Mouse (Mus musculus) heart, adult 2 months (tissue): Measurements from ENCODE around the gene Emc8. TPM values are rescaled to one million over a fixed set of nuclear protein-coding genes. Genes with fewer than 3 reads are reported as not detected.
A peak's percentile ranks its signal among the peaks of the same experiment; 100 is the strongest.

Source experiments
- DNase-seq, 2 experiments: peaks; one replicate each; pipeline ENCODE4 v3.0.0; 2021
- H3K27ac ChIP-seq: fragments of 200-600 bp; 2 replicates; pipeline ENCODE4 v1.8.1; 2022
- H3K27me3 ChIP-seq: fragments of 200-500 bp; 2 replicates; pipeline ENCODE4 v1.6.1; 2012; ENCODE audit warnings: mild to moderate bottlenecking, low read length, inconsistent platforms, mixed read lengths; ENCODE audit not compliant: control insufficient read depth, insufficient read depth
- H3K36me3 ChIP-seq: fragments of 200-500 bp; 2 replicates; pipeline ENCODE4 v1.6.1; 2012; ENCODE audit warnings: low read length, inconsistent platforms; ENCODE audit not compliant: control insufficient read depth, insufficient read depth
- H3K4me1 ChIP-seq: fragments of 200-500 bp; 2 replicates; pipeline ENCODE4 v1.6.1; 2011; ENCODE audit warnings: low read length; ENCODE audit not compliant: control insufficient read depth, insufficient read depth
- H3K4me3 ChIP-seq: fragments of 200-600 bp; 2 replicates; pipeline ENCODE4 v1.8.1; 2022
- H3K79me2 ChIP-seq: fragments of 200-500 bp; replicated peaks from 2 replicates; pipeline ENCODE4 v1.6.1; 2012; ENCODE audit warnings: mild to moderate bottlenecking, inconsistent platforms, low read length, moderate library complexity, mixed read lengths; ENCODE audit not compliant: control insufficient read depth, insufficient read depth
- H3K9ac ChIP-seq: fragments of 200-500 bp; 2 replicates; pipeline ENCODE4 v1.6.1; 2012; ENCODE audit warnings: low read depth, mild to moderate bottlenecking, control low read depth, inconsistent platforms, low read length, mixed read lengths
- CTCF ChIP-seq: fragments of 200-600 bp; IDR thresholded peaks from 2 replicates; pipeline ENCODE4 v1.8.1; 2022; ENCODE audit warnings: antibody characterized with exemption, mild to moderate bottlenecking, moderate library complexity
- EP300 ChIP-seq: fragments of 200-500 bp; IDR thresholded peaks from 2 replicates; pipeline ENCODE4 v1.6.1; 2011; ENCODE audit warnings: low read depth, low read length, control low read depth; ENCODE audit not compliant: insufficient read depth
- POLR2A ChIP-seq: fragments of 200-500 bp; IDR thresholded peaks from 2 replicates; pipeline ENCODE4 v1.6.1; 2011; ENCODE audit warnings: mild to moderate bottlenecking, low read depth, low read length, control low read depth; ENCODE audit not compliant: insufficient read depth
- WGBS: fragments of 180-500 bp; shearing (Covaris S2); methylation state at CpG from one replicate; pipeline ENCODE4 v1.1.7; 2018; 5-methylcytosine and 5-hydroxymethylcytosine counted together
- intact Hi-C: fragments of 180-260 bp; cut with DNase I; formaldehyde crosslinking; loops from one replicate; pipeline ENCODE4 v1.15.1; 2025
- polyA plus RNA-seq: library from polyadenylated mRNA; depleted of rRNA; stranded (reverse); fragments of >200 nt; gene quantifications from 2 replicates; pipeline ENCODE4 v1.2.3, GENCODE M21; 2012
- total RNA-seq, 2 experiments: library from RNA; stranded (reverse); gene quantifications; 2 replicates each; pipeline ENCODE4 v1.2.3; 2021

Emc8 gene
- total and polyA plus RNA-seq, 3 experiments = 36.9 to 46.3 (median 42.2) TPM

DNA sequence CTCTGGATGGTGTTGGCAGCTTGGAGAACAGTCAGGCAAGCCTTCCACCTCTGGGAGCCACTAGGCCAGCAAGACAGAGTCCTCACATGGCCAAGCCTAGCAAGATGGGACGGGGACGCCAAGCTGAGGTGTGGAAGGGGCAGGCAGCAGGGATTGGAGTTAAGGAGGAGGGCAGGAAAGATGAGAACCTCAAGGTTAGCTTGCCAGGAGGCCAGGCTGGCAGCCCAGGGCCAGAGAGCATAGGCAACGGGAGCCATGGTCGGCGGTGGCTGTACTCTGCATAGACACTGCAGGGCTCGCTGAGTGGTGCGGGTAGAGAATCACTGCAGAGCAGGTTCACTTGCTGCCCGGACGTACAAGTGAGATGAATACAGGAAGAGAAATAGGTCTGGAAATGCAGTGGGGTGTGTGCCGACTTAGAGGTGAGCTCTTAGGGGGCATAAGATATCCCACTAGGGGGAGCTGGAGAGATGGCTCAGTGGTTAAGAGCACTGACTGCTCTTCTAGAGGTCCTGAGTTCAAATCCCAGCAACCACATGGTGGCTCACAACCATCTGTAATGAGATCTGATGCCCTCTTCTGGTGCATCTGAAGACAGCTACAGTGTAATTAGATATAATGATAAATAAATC is 26.2 kb downstream of the Emc8 start:
- WGBS = 82% methylated on average over 10 of the region's 10 CpGs
- H3K27me3 ChIP-seq = no peaks in the 10 kb centered on the region
- no peak overlapping the region for H3K9ac ChIP-seq
- H3K79me2 ChIP-seq = no peaks in the 10 kb centered on the region
- H3K4me3 ChIP-seq = no peak overlapping the region
- H3K27ac ChIP-seq = no peak overlapping the region
- TF ChIP-seq POLR2A (no peak), CTCF (no peak), EP300 (no peak)
- no peaks in the 10 kb centered on the region for H3K4me1 ChIP-seq
- intact Hi-C loops = no loop called here
- no peaks in the 10 kb centered on the region for H3K36me3 ChIP-seq
- no peak for DNase-seq

DNA sequence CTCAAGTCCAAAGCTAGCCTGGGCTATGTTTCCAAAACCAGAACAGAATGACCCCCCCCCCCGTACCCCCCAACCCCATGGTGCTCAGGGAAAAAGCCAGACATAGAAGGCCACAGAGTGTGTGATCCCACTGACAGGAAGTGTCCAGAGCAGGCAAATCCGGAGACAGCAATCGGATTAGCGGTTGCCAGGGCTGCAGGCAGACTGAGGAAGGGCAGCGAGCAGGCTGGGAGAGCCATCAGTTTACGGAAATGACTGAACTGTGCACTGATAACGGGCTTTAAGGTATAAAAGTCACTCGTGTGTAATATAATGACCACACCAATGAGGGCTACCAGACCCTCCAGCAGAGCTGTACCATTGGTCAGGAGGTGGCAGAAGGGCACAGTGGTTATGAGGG is 27.1 kb downstream of the Emc8 start:
- Histone ChIP-seq H3K4me1 (no peaks in the 10 kb centered on the region), H3K9ac (no peak overlapping the region), H3K4me3 (no peak overlapping the region), H3K79me2 (no peaks in the 10 kb centered on the region), H3K27me3 (no peaks in the 10 kb centered on the region), H3K27ac (no peak overlapping the region), H3K36me3 (no peaks in the 10 kb centered on the region)
- TF ChIP-seq EP300 = no peak
- no peak for TF ChIP-seq CTCF
- intact Hi-C loops = no loop called here
- 33% methylated on average over 8 of the region's 8 CpGs for WGBS
- no peak for DNase-seq

DNA sequence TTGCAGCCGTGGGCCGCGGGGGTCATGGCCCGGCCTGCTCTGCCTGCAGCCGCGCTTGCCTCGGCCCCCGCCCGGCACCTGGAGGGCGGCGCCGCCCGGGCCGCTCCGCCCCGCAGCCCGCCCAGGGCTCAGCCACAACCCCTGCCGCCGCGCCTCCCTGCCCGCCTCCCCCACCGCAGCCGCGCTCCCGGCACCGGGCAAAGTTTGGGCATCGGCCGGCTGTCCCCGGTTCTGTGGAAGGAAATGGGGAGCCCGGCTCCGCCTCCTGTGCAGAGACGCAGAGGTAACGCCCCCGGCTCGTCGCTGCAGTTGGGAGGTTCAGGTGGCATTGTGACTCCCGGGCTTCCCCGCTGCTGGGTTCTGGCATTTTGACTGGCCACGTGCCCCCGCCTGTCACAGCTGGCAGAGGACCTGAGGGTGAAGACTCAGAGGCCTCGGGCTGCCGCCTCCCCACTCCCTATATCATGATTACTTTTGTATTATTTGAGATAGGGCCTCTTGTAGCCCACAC is 34.0 kb downstream of the Emc8 start:
- peak; percentile 68 to 74 for DNase-seq
- Histone ChIP-seq H3K4me1 (no peaks in the 10 kb centered on the region), H3K9ac (peak overlapping the region; percentile 71), H3K4me3 (peak overlapping the region; percentile 55), H3K27me3 (no peaks in the 10 kb centered on the region), H3K79me2 (no peaks in the 10 kb centered on the region), H3K27ac (no peak overlapping the region), H3K36me3 (no peaks in the 10 kb centered on the region)
- no peak for TF ChIP-seq CTCF
- TF ChIP-seq POLR2A = no peak
- no peak for TF ChIP-seq EP300
- WGBS = 2% methylated on average over 42 of the region's 42 CpGs
- intact Hi-C loops = no loop called here

DNA sequence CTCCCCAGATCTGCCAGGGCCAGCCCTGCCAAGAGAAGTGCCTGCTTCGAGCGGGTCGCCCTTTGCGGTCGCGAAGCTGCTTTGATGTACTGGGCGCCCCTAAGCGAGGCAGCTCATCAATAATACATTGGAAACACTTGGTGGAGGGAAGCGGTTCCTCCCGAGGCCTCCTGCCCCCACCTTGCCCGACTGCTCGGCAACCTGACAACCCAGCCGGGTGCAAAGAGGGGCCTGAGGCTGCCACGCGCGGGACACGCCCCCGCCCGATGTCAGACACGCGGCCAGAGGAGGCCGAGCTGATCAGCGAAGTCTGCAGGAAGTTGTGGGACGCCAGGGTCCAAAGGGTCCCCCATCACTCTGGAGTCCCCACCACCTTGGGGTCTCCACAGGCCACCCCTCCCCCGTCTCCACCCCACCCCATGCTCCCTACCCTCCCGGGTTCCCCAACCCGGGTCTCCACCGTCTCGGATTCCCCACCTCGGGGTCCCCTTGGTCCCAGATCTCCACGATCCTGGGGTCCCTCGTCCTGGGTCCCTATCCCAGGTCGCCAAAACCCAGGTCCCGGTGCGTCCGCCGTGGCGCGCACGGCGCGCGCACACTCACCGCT is 34.6 kb downstream of the Emc8 start:
- Histone ChIP-seq H3K4me1 (no peaks in the 10 kb centered on the region), H3K27me3 (no peaks in the 10 kb centered on the region), H3K36me3 (no peaks in the 10 kb centered on the region), H3K27ac (no peak overlapping the region), H3K9ac (peak overlapping the region; percentile 71), H3K79me2 (no peaks in the 10 kb centered on the region), H3K4me3 (peak overlapping the region; percentile 55)
- 5% methylated on average over 44 of the region's 44 CpGs for WGBS
- TF ChIP-seq EP300 (no peak), POLR2A (no peak), CTCF (no peak)
- intact Hi-C loops = no loop called here
- peak in 1 of 2 experiments; percentile 34 for DNase-seq

DNA sequence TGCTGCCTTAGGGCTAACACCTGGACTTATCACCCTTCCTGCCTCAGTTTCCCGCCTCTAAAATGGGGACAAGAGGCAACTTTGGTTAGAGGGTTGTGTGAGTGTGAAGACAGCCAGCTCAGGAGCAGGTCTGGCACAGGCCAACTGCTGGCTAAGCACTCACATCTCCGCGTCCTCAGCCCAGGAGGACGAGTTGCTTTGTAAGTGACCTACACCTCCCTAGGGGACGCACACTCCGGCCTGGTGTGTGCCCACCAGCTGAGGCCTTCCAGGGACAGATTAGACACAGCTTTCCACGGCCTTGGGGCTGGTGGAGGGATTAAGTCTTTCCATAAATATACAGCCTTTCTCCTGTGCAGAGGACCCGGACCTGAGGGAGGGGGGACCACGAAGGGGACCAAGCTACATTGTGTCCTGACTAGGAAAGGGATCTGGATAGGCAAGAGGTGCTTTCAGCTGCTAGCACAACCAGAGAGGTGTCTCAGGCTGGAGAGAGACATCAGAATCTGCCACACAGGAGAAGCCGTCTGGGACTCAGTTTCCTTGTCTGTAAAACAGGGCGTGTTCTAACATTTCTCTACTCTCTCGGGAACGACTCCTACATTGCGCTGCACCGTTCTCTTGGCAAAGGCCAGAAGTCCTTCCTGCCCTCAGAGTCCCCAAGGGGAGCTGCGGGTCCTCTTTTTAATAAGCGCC is 35.3 kb downstream of the Emc8 start:
- DNase-seq = no peak
- no peaks in the 10 kb centered on the region for H3K36me3 ChIP-seq
- H3K9ac ChIP-seq = no peak overlapping the region
- H3K4me1 ChIP-seq = no peaks in the 10 kb centered on the region
- intact Hi-C loops = no loop called here
- no peaks in the 10 kb centered on the region for H3K27me3 ChIP-seq
- WGBS = 53% methylated on average over 17 of the region's 17 CpGs
- no peak for TF ChIP-seq EP300
- H3K4me3 ChIP-seq = no peak overlapping the region; the same call in 1 of the 2 replicates
- no peaks in the 10 kb centered on the region for H3K79me2 ChIP-seq
- no peak overlapping the region for H3K27ac ChIP-seq
